Mouse (Mus musculus) stomach, postnatal 0 days (tissue): ENCODE measurements at regions not wholly inside any gene's neighbourhood (a gene's known extent, or its start where the extent isn't known, plus 50 kb on each side); places are given as distances from the start of the nearest gene placed in this dataset.
A peak's percentile ranks its signal among the peaks of the same experiment; 100 is the strongest.

Experiments used
- ATAC-seq: fragments of 200-750 bp; cut with Nextera tagmentation; 2 replicates; pipeline ENCODE4 v1.8.0; 2017; ENCODE audit not compliant: low FRiP score, low TSS enrichment
- DNase-seq: peaks from one replicate; pipeline ENCODE4 v3.0.0-alpha.2; 2016; ENCODE audit warnings: low spot score
- H3K27ac ChIP-seq: fragments of 300-500 bp; sonication (generic); replicated peaks from 2 replicates; pipeline ENCODE4 v1.5.1; 2014; ENCODE audit warnings: mild to moderate bottlenecking, control low read depth
- H3K27me3 ChIP-seq: fragments of 300-500 bp; sonication (generic); 2 replicates; pipeline ENCODE4 v1.6.1; 2014; ENCODE audit warnings: low read length; ENCODE audit not compliant: control insufficient read depth, insufficient read depth
- H3K36me3 ChIP-seq: fragments of 300-500 bp; sonication (generic); 2 replicates; pipeline ENCODE4 v1.6.1; 2014; ENCODE audit warnings: low read length, mixed read lengths; ENCODE audit not compliant: control insufficient read depth, insufficient read depth
- H3K4me1 ChIP-seq: fragments of 300-500 bp; sonication (generic); replicated peaks from 2 replicates; pipeline ENCODE4 v1.6.1; 2014; ENCODE audit warnings: antibody characterized with exemption; ENCODE audit not compliant: control insufficient read depth, insufficient read depth
- H3K4me2 ChIP-seq: fragments of 300-500 bp; sonication (generic); replicated peaks from 2 replicates; pipeline ENCODE4 v1.6.1; 2014; ENCODE audit warnings: low read depth, mild to moderate bottlenecking, control low read depth, moderate library complexity
- H3K4me3 ChIP-seq: fragments of 300-500 bp; sonication (generic); 2 replicates; pipeline ENCODE4 v1.5.1; 2014; ENCODE audit warnings: low read depth, low read length, control low read depth
- H3K9ac ChIP-seq: fragments of 300-500 bp; sonication (generic); 2 replicates; pipeline ENCODE4 v1.6.1; 2014; ENCODE audit warnings: mild to moderate bottlenecking, low read length, control low read depth, mixed read lengths
- H3K9me3 ChIP-seq: fragments of 300-500 bp; sonication (generic); 2 replicates; pipeline ENCODE4 v1.6.1; 2016; ENCODE audit warnings: low read length; ENCODE audit not compliant: control insufficient read depth
- CTCF ChIP-seq: IDR thresholded peaks from 2 replicates; pipeline ENCODE4 v1.5.1; 2016; ENCODE audit warnings: antibody characterized with exemption, low read depth, mild to moderate bottlenecking, moderate library complexity
- EP300 ChIP-seq: optimal IDR thresholded peaks from 2 replicates; pipeline ENCODE3; 2016; ENCODE audit warnings: antibody characterized with exemption
- WGBS: fragments of 180-500 bp; shearing (Covaris S2); extraction: QIAGEN DNeasy Blood & Tissue Kit; methylation state at CpG from one replicate; pipeline ENCODE4 v1.1.7; 2014; 5-methylcytosine and 5-hydroxymethylcytosine counted together

- TF ChIP-seq CTCF (no peak), EP300 (no peak)
- ATAC-seq, result no peak
- H3K9me3 ChIP-seq, result no peaks in the 10 kb centered on the region
- no peak overlapping the region for H3K4me3 ChIP-seq
- H3K36me3 ChIP-seq, result no peaks in the 10 kb centered on the region
- 45% methylated on average over 18 of the region's 18 CpGs for WGBS
- DNase-seq, result no peak
- peak overlapping the region; percentile 63 for H3K27ac ChIP-seq
- H3K27me3 ChIP-seq, result no peaks in the 10 kb centered on the region
- no peaks in the 10 kb centered on the region for H3K4me1 ChIP-seq
- peak overlapping the region; percentile 36 for H3K4me2 ChIP-seq
- H3K9ac ChIP-seq, result no peak overlapping the region
Observed at GRCm38 (mm10) chr2:19049877-19050731, 52.0 kb downstream of the 4930426L09Rik start.

GRCm38 (mm10) chr2:19055500-19055899, 57.4 kb downstream of the 4930426L09Rik start:
- no peaks in the 10 kb centered on the region for H3K4me1 ChIP-seq
- ATAC-seq (no peak), DNase-seq (no peak)
- H3K27me3 ChIP-seq, result no peaks in the 10 kb centered on the region
- H3K9ac ChIP-seq, result no peak overlapping the region
- no peak for TF ChIP-seq CTCF
- no peak for TF ChIP-seq EP300
- 84% methylated on average over 2 of the region's 2 CpGs for WGBS
- no peaks in the 10 kb centered on the region for H3K9me3 ChIP-seq
- no peak overlapping the region for H3K4me2 ChIP-seq
- no peak overlapping the region for H3K4me3 ChIP-seq
- no peaks in the 10 kb centered on the region for H3K36me3 ChIP-seq
- H3K27ac ChIP-seq, result no peak overlapping the region

- no peak overlapping the region for H3K4me3 ChIP-seq
- ATAC-seq, result no peak
- TF ChIP-seq EP300 (no peak), CTCF (no peak)
- H3K9me3 ChIP-seq, result no peaks in the 10 kb centered on the region
- DNase-seq, result no peak
- H3K4me2 ChIP-seq, result no peak overlapping the region
- no peak overlapping the region for H3K27ac ChIP-seq
- WGBS, result 73% methylated on average over 5 of the region's 5 CpGs
- no peak overlapping the region for H3K9ac ChIP-seq
- H3K36me3 ChIP-seq, result no peaks in the 10 kb centered on the region
- no peaks in the 10 kb centered on the region for H3K27me3 ChIP-seq
- no peaks in the 10 kb centered on the region for H3K4me1 ChIP-seq
Observed at GRCm38 (mm10) chr2:19057859-19058258, 59.7 kb downstream of the 4930426L09Rik start.

DNA sequence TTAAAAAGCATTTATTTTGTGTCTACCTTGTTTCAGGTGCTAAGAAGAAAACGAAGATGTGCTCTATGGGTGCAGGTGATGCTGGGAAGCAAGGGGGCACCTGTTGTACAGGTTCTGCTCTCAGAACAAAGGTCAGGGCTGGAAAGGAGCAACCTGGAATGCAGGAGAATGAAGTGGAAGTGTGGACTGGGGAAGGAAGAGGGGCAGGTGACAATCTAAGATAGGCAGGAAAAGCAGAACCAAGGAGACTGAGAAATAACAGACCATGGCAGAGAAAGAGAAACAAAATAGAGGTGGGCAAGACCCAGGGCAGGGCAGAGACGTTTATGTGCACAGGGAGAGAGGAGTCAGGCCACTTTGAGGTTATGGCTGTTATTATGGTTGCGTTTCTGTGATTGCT, 60.6 kb downstream of the 4930426L09Rik start:
- H3K36me3 ChIP-seq, result no peaks in the 10 kb centered on the region
- no peaks in the 10 kb centered on the region for H3K27me3 ChIP-seq
- H3K9me3 ChIP-seq, result no peaks in the 10 kb centered on the region
- TF ChIP-seq CTCF (no peak), EP300 (no peak)
- no peak overlapping the region for H3K27ac ChIP-seq
- no peak for DNase-seq
- WGBS, result 79% methylated on average over 3 of the region's 3 CpGs
- no peak overlapping the region for H3K4me3 ChIP-seq
- no peaks in the 10 kb centered on the region for H3K4me1 ChIP-seq
- ATAC-seq, result no peak
- no peak overlapping the region for H3K9ac ChIP-seq
- no peak overlapping the region for H3K4me2 ChIP-seq

DNA sequence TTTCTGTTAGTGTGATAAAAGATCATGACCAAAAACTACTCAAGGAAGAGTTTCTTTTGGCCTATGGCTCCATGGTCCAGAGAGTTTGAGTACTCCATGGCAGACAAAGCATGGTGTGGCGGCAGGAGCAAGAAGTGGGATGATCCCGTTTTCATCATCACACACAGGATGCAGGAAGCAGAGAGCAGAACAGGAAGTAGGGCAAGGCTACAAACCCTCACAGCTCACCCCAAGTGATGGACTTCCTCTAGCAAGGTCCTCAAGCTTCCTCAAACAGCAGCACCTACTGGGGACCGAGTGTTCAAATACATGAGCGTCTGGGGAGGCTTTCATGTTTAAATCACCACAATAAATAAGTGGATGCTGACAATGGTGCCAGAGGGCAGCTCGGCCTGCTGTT, 61.1 kb downstream of the 4930426L09Rik start:
- Histone ChIP-seq H3K9ac (no peak overlapping the region), H3K27ac (no peak overlapping the region), H3K9me3 (no peaks in the 10 kb centered on the region), H3K27me3 (no peaks in the 10 kb centered on the region), H3K4me3 (no peak overlapping the region), H3K4me2 (no peak overlapping the region), H3K36me3 (no peaks in the 10 kb centered on the region), H3K4me1 (no peaks in the 10 kb centered on the region)
- 64% methylated on average over 5 of the region's 5 CpGs for WGBS
- no peak for TF ChIP-seq CTCF
- TF ChIP-seq EP300, result no peak
- DNase-seq, result no peak
- ATAC-seq, result no peak

GRCm38 (mm10) chr2:19060218-19060915, 62.2 kb downstream of the 4930426L09Rik start:
- H3K9me3 ChIP-seq, result no peaks in the 10 kb centered on the region
- no peaks in the 10 kb centered on the region; the same call in 1 of the 2 replicates for H3K4me1 ChIP-seq
- no peak overlapping the region for H3K4me3 ChIP-seq
- no peak overlapping the region for H3K9ac ChIP-seq
- ATAC-seq, result no peak
- WGBS, result 54% methylated on average over 9 of the region's 9 CpGs
- DNase-seq, result no peak
- no peaks in the 10 kb centered on the region for H3K27me3 ChIP-seq
- TF ChIP-seq CTCF (no peak), EP300 (no peak)
- no peak overlapping the region for H3K4me2 ChIP-seq
- H3K27ac ChIP-seq, result no peak overlapping the region
- H3K36me3 ChIP-seq, result no peaks in the 10 kb centered on the region
